Mouse (Mus musculus) adrenal gland (tissue): ENCODE results near the gene Arhgef2.

Source experiments
- intact Hi-C: fragments of 180-260 bp; cut with DNase I; formaldehyde crosslinking; loops from one replicate; pipeline ENCODE4 v1.15.1; 2025

Arhgef2 gene

GRCm38 (mm10) chr3:88620146-88620991 is 14.6 kb downstream of the Arhgef2 start:
- intact Hi-C loops: no loop called here

- intact Hi-C loops: no loop called here
These were observed 15.3 kb downstream of the Arhgef2 start for GRCm38 (mm10) chr3:88620992-88621536.

GRCm38 (mm10) chr3:88621537-88622112 is 15.9 kb downstream of the Arhgef2 start:
- intact Hi-C loops: no loop called here

DNA sequence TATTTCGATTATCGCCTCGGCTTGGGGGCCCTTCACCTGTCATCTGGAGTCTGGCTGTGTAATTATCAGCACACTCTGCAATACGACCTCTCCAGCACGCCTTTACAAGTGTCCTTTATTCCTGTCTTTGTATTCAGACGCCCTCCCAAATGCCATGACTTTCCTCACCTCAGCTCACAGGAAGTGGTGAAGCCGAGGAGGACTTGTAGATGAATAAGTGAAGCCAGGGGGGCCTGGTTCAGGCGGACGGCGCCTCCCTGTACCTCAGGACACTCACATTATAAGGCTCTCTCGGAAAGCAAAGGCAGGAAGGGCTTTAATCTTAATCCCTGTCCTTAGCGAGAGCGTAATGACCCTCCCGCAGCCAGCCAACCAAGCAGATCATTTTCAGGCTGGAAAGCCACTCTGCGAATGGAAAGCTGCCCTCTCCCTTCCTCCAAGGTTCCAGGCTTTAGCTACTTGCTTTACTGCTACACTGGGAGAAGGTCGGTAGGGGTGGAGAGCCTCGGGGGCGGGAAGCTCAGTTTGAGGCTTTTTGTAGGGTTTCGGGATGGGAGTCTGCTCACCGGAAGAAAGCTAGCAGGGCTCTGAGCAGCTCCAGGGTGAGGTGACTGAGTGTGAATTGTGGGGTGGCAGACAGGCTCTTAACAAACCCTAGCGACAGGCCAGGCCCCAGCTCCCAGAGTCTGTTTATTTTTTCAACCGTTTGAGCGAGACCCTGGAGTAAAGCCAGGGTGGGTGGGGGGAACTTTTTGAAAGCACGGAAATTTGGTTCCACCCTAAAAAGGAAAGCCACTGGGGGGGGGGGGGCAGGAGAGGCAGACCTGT is 16.6 kb downstream of the Arhgef2 start:
- intact Hi-C loops: no loop called here

DNA sequence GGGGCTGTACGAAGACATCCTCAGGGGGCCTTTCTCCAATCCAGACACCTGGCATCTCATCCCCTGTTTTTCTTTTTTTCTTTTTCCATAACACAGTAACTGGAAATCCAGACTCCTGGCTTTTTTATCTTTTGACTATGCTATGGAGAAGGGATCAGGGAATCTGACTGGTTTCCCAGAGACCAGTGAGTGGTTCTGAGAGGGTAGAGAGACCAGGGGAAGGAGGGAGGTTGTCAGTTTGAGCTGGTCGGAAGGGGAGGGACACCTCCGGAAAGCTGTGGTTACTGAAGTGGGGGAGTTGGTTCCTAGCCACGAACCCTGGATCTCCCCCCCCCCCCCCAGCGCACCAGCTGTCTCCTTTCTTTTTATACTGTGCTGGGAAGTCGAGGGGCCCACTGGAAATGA is 17.2 kb downstream of the Arhgef2 start:
- intact Hi-C loops: no loop called here

DNA sequence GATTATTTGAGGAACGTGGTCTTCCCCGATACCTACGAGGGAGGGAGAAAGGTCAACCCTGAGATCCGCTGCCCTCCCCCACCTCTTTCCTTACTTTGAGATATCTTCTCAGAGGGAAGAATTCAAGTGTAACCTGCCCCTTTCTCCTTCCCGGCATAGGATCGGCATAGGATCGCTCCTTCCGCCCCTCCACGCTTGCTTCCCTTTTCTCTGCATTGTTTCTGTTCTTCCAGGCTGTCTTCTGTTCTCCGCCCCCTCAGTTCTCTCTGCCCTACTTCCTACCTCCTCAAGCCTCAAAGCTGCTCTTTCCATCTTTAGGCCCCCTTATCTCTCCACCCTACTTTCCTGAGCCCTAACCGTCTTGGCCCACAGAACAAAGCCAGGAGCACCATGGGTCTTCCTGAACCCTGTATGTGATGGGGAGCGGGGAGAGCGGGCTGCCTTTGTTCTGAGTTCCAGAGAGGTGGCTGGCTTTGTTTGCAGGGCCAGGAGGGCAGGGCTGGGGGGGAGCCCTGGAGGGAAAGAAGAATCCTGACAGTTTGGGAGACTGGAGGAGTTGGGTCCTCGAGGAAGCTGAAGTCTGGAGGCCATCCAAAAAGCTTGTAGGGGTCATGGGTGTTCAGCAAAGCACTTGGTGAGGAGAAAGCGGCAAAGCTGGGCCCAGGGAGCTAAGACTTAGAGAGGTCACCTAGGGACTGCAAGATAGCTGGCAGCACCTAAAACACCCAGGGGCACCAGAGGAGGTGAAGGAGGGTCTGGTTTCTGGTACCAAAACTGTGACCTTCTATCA is 17.8 kb downstream of the Arhgef2 start:
- intact Hi-C loops: loop anchor here (2.0 kb wide), 1 partner anchor 15 kb away; no protein-coding TSS in a partner anchor

DNA sequence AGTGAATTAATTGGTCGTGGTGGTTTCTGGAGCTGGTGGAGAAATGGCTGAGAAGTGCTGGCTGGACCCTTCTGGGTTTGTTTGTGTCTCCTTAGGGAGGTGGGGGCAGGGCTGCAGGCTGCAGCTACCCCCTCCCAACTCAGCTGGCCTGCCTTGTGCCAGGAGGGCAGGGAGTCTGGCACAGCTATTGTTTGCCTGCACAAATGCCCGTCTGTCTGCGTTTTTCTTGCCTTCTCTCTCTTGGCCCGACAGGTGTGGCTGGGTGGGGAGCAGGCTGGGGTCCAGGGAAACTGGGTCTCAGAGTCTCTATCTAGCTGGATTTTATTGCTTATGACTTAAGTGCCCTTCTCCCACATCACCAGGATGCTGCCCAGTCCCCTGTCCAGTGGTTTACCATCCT is 18.6 kb downstream of the Arhgef2 start:
- intact Hi-C loops: loop anchor here (2.0 kb wide), 1 partner anchor 14 kb away; no protein-coding TSS in a partner anchor

DNA sequence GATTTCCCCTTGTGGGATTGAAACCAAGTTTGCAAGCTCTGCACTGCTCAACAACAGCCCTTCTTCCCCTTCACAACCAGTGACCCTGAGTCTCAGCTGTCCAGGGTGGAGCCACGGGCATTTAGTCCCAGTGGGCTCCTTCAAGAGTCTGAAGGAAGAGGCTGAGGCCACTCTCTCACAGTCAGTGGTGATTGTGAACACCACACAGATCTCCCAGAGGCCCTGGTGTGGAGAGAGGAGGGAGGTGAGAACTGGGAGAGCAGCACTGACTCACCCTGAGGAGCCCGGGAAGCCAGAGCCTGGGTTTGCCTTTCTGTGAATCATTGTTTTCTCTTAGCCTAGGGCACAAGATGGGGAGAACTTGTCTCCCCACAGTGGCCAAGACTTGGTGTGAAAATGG is 19.2 kb downstream of the Arhgef2 start:
- intact Hi-C loops: loop anchor here (2.0 kb wide), 1 partner anchor 14 kb away; no protein-coding TSS in a partner anchor

DNA sequence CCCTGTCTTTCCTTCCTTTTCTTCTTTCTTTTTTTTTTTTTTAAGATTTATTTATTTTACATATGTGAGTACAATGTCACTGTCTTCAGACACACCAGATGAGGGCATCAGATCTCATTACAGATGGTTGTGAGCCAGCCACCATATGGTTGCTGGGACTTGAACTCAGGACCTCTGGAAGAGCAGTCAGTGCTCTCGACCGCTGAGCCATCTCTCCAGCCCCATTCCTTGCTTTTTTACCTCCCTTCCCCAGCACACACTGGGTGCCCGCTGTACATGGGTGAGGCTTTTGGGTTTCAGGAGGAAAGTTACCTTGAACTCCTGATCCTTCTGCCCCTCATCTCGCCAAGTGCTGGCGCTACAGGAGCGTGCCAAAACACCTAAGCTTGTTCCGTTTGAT is 19.8 kb downstream of the Arhgef2 start:
- intact Hi-C loops: loop anchor here (2.0 kb wide), 1 partner anchor 13 kb away; no protein-coding TSS in a partner anchor

GRCm38 (mm10) chr3:88626316-88626715 is 20.6 kb downstream of the Arhgef2 start:
- intact Hi-C loops: no loop called here

- intact Hi-C loops: no loop called here
These were observed 21.3 kb downstream of the Arhgef2 start for GRCm38 (mm10) chr3:88627114-88627513.

DNA sequence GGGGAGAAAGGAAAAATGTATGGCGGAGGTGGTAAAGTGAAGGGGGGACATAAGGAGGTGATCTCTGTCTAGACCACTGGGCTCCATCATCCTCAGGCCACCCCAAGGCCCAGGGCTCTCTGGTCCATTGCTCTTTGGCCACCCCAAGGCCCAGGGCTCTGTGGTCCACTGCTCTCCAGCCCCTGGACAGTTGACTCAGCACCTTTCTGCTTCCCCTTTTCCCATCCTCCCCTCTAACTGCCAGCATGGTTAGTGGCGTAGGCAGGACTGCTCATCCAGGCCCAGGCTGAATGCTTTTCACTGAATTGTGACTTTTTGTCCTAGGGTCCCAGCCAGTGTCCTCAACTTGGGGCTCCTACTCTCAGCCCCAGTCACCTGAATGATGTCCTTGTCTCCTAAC is 21.8 kb downstream of the Arhgef2 start:
- intact Hi-C loops: no loop called here

DNA sequence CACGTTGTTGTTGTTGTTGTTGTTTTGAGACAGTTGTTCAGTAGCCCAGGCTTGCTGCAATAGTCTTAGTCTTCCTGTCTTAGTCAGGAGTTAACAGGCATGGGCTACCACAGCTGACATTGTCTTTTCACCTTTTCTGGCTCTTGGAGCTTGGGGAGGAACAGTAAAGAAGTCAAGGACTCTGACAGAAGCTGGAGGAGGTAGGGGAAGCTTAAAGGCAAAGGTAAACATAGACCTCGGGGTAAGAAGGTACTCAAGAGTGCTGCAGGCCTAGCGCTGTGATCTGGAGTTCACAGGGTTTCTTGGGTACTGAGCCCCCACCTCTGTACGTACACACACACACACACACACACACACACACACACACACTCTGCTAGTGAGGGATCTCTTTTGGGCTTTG is 23.0 kb downstream of the Arhgef2 start:
- intact Hi-C loops: no loop called here

DNA sequence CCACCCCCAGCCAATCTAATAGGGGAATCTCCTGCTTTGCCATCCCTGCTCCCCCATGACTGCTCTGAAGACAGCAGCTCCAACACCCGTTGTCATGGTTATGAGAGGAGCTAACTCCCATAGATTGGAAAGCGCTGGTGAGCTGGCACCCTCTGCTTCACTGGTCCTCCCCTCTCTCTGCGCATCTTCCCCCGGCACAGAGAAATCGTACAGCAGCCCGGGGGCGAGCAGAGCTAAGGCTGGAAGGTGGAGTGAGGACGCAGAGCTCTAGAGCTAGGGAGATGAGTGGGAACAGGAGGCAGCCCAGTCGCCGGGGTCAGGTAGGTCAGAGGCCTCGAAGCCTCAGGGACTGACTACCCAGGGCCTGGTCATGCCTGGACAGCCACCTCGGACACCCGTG is 23.5 kb downstream of the Arhgef2 start:
- intact Hi-C loops: no loop called here

- intact Hi-C loops: no loop called here
These were observed 24.3 kb downstream of the Arhgef2 start for GRCm38 (mm10) chr3:88630018-88630417.

DNA sequence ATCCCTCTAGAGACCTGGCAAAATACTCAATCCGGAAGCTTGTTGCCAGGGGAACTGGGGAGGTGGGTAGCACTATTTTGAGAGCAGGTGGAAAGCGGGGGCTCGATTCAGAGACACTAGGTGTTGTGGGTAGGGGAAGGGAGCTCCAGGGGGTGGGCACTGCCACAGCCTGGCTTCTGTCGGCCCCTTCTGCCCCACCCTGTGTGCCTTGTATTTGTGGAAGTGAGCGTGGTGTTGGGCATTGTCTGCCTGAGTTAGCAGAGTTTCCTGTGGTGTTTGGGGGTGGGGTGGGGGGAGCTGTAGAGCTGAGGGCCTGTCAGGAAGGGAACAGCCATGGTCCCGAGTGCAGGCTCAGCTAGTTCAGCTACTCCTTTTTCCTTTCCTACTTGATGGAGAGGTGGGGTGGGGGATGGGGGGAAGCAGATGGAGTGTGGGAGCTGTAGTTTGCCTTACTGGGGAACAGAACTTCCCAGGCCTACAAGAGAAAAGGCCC is 25.1 kb downstream of the Arhgef2 start:
- intact Hi-C loops: no loop called here

- intact Hi-C loops: no loop called here
These were observed 26.3 kb downstream of the Arhgef2 start for GRCm38 (mm10) chr3:88631921-88632587.

DNA sequence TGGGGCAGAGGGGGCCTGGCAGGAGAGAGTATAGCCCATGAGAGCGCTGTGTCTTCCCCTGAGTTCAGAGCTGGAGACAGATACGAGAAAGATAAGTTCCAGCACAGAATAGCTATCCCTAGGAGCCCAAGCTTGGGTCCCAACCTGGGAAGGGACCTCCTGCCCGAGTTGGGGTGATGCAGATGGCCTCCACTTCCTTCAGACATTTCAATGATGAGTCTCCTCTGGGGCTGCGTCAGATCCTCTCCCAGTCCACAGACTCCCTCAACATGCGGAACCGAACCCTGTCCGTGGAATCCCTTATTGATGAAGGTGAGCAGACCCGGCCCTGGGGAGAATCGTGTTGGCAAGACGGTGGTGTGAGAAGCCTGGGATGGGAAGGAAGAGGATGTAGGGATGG is 27.3 kb downstream of the Arhgef2 start:
- intact Hi-C loops: no loop called here

DNA sequence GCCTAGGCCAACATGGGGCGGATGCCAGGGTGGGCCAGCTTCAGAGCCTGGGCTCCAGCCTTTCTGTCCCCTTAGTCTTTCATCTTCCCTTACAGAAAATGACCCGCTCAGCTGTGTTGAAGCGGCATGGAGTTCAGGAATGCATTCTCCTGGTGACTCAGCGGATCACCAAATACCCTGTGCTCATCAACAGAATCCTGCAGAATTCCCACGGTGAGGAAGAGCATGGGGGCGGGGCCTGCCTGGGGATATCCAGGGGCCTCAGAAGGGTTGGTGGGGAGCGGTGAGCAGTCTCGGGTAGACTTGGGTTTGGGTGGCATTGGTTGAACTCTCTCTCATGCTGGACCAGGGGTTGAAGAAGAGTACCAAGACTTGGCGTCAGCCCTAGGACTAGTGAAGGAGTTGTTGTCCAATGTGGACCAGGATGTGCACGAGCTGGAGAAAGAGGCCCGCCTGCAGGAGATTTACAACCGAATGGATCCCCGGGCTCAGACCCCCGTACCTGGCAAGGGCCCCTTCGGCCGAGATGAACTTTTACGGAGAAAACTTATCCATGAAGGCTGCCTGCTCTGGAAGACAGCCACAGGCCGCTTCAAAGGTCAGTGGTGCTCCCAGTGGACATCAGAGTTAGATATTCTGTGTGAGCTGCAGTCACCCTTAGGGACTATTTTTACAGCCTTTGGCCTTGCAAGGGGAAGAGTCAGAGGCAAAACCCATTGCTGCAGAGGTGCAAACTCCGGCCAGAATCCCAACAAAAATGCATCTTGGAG is 29.9 kb downstream of the Arhgef2 start:
- intact Hi-C loops: no loop called here
